Mouse (Mus musculus): ENCODE measurements at regions not wholly inside any gene's neighbourhood (a gene's known extent, or its start where the extent isn't known, plus 50 kb on each side); places are given as distances from the start of the nearest gene placed in this dataset.

- Histone ChIP-seq H3K9ac (ENCODE audit: low read length) (no peak overlapping the region), H3K27ac (ENCODE audit: low read length) (no peak overlapping the region), H3K36me3 (ENCODE audit: control insufficient read depth, insufficient read depth, low read length) (no peaks in the 10 kb centered on the region), H3K4me3 (replicated peaks; ENCODE audit: low read length) (no peak overlapping the region), H3K9me3 (replicated peaks; ENCODE audit: control insufficient read depth, low read length) (no peaks in the 10 kb centered on the region), H3K4me1 (ENCODE audit: control insufficient read depth, insufficient read depth, low read length) (no peaks in the 10 kb centered on the region), H3K4me2 (ENCODE audit: low read depth, low read length) (no peak overlapping the region), H3K27me3 (ENCODE audit: control insufficient read depth, insufficient read depth, low read length) (no peaks in the 10 kb centered on the region)
- 81% methylated on average over 5 of the region's 5 CpGs for WGBS
- ATAC-seq (ENCODE audit: insufficient read depth, low FRiP score) = no peak
These were observed 308.6 kb upstream of the Pitx2 start for GRCm38 (mm10) chr3:128891078-128891477.

GRCm38 (mm10) chr3:128896628-128897027 is 303.1 kb upstream of the Pitx2 start:
- Histone ChIP-seq H3K4me1 (ENCODE audit: control insufficient read depth, insufficient read depth, low read length) (no peaks in the 10 kb centered on the region), H3K9me3 (replicated peaks; ENCODE audit: control insufficient read depth, low read length) (no peaks in the 10 kb centered on the region), H3K36me3 (ENCODE audit: control insufficient read depth, insufficient read depth, low read length) (no peaks in the 10 kb centered on the region), H3K9ac (ENCODE audit: low read length) (no peak overlapping the region), H3K27ac (ENCODE audit: low read length) (no peak overlapping the region), H3K4me3 (replicated peaks; ENCODE audit: low read length) (no peak overlapping the region), H3K27me3 (ENCODE audit: control insufficient read depth, insufficient read depth, low read length) (no peaks in the 10 kb centered on the region), H3K4me2 (ENCODE audit: low read depth, low read length) (no peak overlapping the region)
- no peak for ATAC-seq (ENCODE audit: insufficient read depth, low FRiP score)
- WGBS = 93% methylated on average over 3 of the region's 3 CpGs

- Histone ChIP-seq H3K4me2 (ENCODE audit: low read depth, low read length) (no peak overlapping the region), H3K27me3 (ENCODE audit: control insufficient read depth, insufficient read depth, low read length) (no peaks in the 10 kb centered on the region), H3K4me1 (ENCODE audit: control insufficient read depth, insufficient read depth, low read length) (no peaks in the 10 kb centered on the region), H3K9me3 (replicated peaks; ENCODE audit: control insufficient read depth, low read length) (no peaks in the 10 kb centered on the region), H3K27ac (ENCODE audit: low read length) (no peak overlapping the region), H3K4me3 (replicated peaks; ENCODE audit: low read length) (no peak overlapping the region), H3K9ac (ENCODE audit: low read length) (no peak overlapping the region), H3K36me3 (ENCODE audit: control insufficient read depth, insufficient read depth, low read length) (no peaks in the 10 kb centered on the region)
- 49% methylated on average over 4 of the region's 4 CpGs for WGBS
- ATAC-seq (ENCODE audit: insufficient read depth, low FRiP score) = no peak
These were observed 288.6 kb upstream of the Pitx2 start for GRCm38 (mm10) chr3:128911122-128911521.

- no peak for ATAC-seq (ENCODE audit: insufficient read depth, low FRiP score)
- Histone ChIP-seq H3K9me3 (replicated peaks; ENCODE audit: control insufficient read depth, low read length) (no peaks in the 10 kb centered on the region), H3K27ac (ENCODE audit: low read length) (no peak overlapping the region), H3K9ac (ENCODE audit: low read length) (no peak overlapping the region), H3K27me3 (ENCODE audit: control insufficient read depth, insufficient read depth, low read length) (no peaks in the 10 kb centered on the region), H3K36me3 (ENCODE audit: control insufficient read depth, insufficient read depth, low read length) (no peaks in the 10 kb centered on the region), H3K4me3 (replicated peaks; ENCODE audit: low read length) (no peak overlapping the region), H3K4me2 (ENCODE audit: low read depth, low read length) (no peak overlapping the region), H3K4me1 (ENCODE audit: control insufficient read depth, insufficient read depth, low read length) (no peaks in the 10 kb centered on the region)
These were observed 278.2 kb upstream of the Pitx2 start for GRCm38 (mm10) chr3:128921428-128921827.

- Histone ChIP-seq H3K4me1 (ENCODE audit: control insufficient read depth, insufficient read depth, low read length) (no peaks in the 10 kb centered on the region), H3K36me3 (ENCODE audit: control insufficient read depth, insufficient read depth, low read length) (no peaks in the 10 kb centered on the region), H3K27me3 (ENCODE audit: control insufficient read depth, insufficient read depth, low read length) (no peaks in the 10 kb centered on the region), H3K4me2 (ENCODE audit: low read depth, low read length) (no peak overlapping the region), H3K9ac (ENCODE audit: low read length) (no peak overlapping the region), H3K4me3 (replicated peaks; ENCODE audit: low read length) (no peak overlapping the region), H3K27ac (ENCODE audit: low read length) (no peak overlapping the region), H3K9me3 (replicated peaks; ENCODE audit: control insufficient read depth, low read length) (no peaks in the 10 kb centered on the region)
- 78% methylated on average over 4 of the region's 4 CpGs for WGBS
- ATAC-seq (ENCODE audit: insufficient read depth, low FRiP score) = no peak
These were observed 277.5 kb upstream of the Pitx2 start for GRCm38 (mm10) chr3:128922150-128922549.

GRCm38 (mm10) chr3:128938536-128938935 is 261.1 kb upstream of the Pitx2 start:
- Histone ChIP-seq H3K4me1 (ENCODE audit: control insufficient read depth, insufficient read depth, low read length) (no peaks in the 10 kb centered on the region), H3K4me2 (ENCODE audit: low read depth, low read length) (no peak overlapping the region), H3K9me3 (replicated peaks; ENCODE audit: control insufficient read depth, low read length) (no peaks in the 10 kb centered on the region), H3K36me3 (ENCODE audit: control insufficient read depth, insufficient read depth, low read length) (no peaks in the 10 kb centered on the region), H3K27ac (ENCODE audit: low read length) (no peak overlapping the region), H3K27me3 (ENCODE audit: control insufficient read depth, insufficient read depth, low read length) (no peaks in the 10 kb centered on the region), H3K4me3 (replicated peaks; ENCODE audit: low read length) (no peak overlapping the region), H3K9ac (ENCODE audit: low read length) (no peak overlapping the region)
- no peak for ATAC-seq (ENCODE audit: insufficient read depth, low FRiP score)
- 78% methylated on average over 5 of the region's 5 CpGs for WGBS

GRCm38 (mm10) chr3:128941156-128941555 is 258.5 kb upstream of the Pitx2 start:
- Histone ChIP-seq H3K4me3 (replicated peaks; ENCODE audit: low read length) (no peak overlapping the region), H3K27me3 (ENCODE audit: control insufficient read depth, insufficient read depth, low read length) (no peaks in the 10 kb centered on the region), H3K27ac (ENCODE audit: low read length) (no peak overlapping the region), H3K9ac (ENCODE audit: low read length) (no peak overlapping the region), H3K4me1 (ENCODE audit: control insufficient read depth, insufficient read depth, low read length) (no peaks in the 10 kb centered on the region), H3K36me3 (ENCODE audit: control insufficient read depth, insufficient read depth, low read length) (no peaks in the 10 kb centered on the region), H3K4me2 (ENCODE audit: low read depth, low read length) (no peak overlapping the region), H3K9me3 (replicated peaks; ENCODE audit: control insufficient read depth, low read length) (no peaks in the 10 kb centered on the region)
- no peak for ATAC-seq (ENCODE audit: insufficient read depth, low FRiP score)
- WGBS = 75% methylated on average over 2 of the region's 2 CpGs

- Histone ChIP-seq H3K27ac (ENCODE audit: low read length) (no peak overlapping the region), H3K4me3 (replicated peaks; ENCODE audit: low read length) (no peak overlapping the region), H3K9ac (ENCODE audit: low read length) (no peak overlapping the region), H3K27me3 (ENCODE audit: control insufficient read depth, insufficient read depth, low read length) (no peaks in the 10 kb centered on the region), H3K9me3 (replicated peaks; ENCODE audit: control insufficient read depth, low read length) (no peaks in the 10 kb centered on the region), H3K4me2 (ENCODE audit: low read depth, low read length) (no peak overlapping the region), H3K4me1 (ENCODE audit: control insufficient read depth, insufficient read depth, low read length) (no peaks in the 10 kb centered on the region), H3K36me3 (ENCODE audit: control insufficient read depth, insufficient read depth, low read length) (no peaks in the 10 kb centered on the region)
- 28% methylated on average over 6 of the region's 6 CpGs for WGBS
- no peak for ATAC-seq (ENCODE audit: insufficient read depth, low FRiP score)
These were observed 255.0 kb upstream of the Pitx2 start for GRCm38 (mm10) chr3:128944631-128945030.

GRCm38 (mm10) chr3:128954886-128955285 is 244.8 kb upstream of the Pitx2 start:
- no peak overlapping the region for H3K4me3 ChIP-seq (replicated peaks; ENCODE audit: low read length)
- no peak overlapping the region for H3K9ac ChIP-seq (ENCODE audit: low read length)
- no peaks in the 10 kb centered on the region for H3K9me3 ChIP-seq (replicated peaks; ENCODE audit: control insufficient read depth, low read length)
- no peaks in the 10 kb centered on the region for H3K4me1 ChIP-seq (ENCODE audit: control insufficient read depth, insufficient read depth, low read length)
- no peaks in the 10 kb centered on the region for H3K27me3 ChIP-seq (ENCODE audit: control insufficient read depth, insufficient read depth, low read length)
- no peaks in the 10 kb centered on the region for H3K36me3 ChIP-seq (ENCODE audit: control insufficient read depth, insufficient read depth, low read length)
- no peak overlapping the region for H3K4me2 ChIP-seq (ENCODE audit: low read depth, low read length)
- no peak for ATAC-seq (ENCODE audit: insufficient read depth, low FRiP score)
- WGBS = 88% methylated on average over 8 of the region's 8 CpGs
- H3K27ac ChIP-seq (ENCODE audit: low read length) = no peak overlapping the region

- Histone ChIP-seq H3K9ac (ENCODE audit: low read length) (no peak overlapping the region), H3K27ac (ENCODE audit: low read length) (no peak overlapping the region), H3K4me1 (ENCODE audit: control insufficient read depth, insufficient read depth, low read length) (no peaks in the 10 kb centered on the region), H3K9me3 (replicated peaks; ENCODE audit: control insufficient read depth, low read length) (no peaks in the 10 kb centered on the region), H3K4me3 (replicated peaks; ENCODE audit: low read length) (no peak overlapping the region), H3K27me3 (ENCODE audit: control insufficient read depth, insufficient read depth, low read length) (no peaks in the 10 kb centered on the region), H3K4me2 (ENCODE audit: low read depth, low read length) (no peak overlapping the region), H3K36me3 (ENCODE audit: control insufficient read depth, insufficient read depth, low read length) (no peaks in the 10 kb centered on the region)
- WGBS = 74% methylated on average over 5 of the region's 5 CpGs
- ATAC-seq (ENCODE audit: insufficient read depth, low FRiP score) = no peak
These were observed 222.9 kb upstream of the Pitx2 start for GRCm38 (mm10) chr3:128976752-128977151.
